Mouse (Mus musculus) brown adipose tissue, adult 24 weeks (tissue): ENCODE measurements around the gene Wfdc13. TPM values are rescaled to one million over a fixed set of nuclear protein-coding genes. Genes with fewer than 3 reads are reported as not detected.

ENCODE experiments used
- polyA plus RNA-seq: library from polyadenylated mRNA; stranded (reverse); fragments of >200 nt; gene quantifications from 2 replicates; pipeline ENCODE4 v1.2.4, GENCODE M21; 2012; ENCODE audit not compliant: missing spikeins, insufficient read depth, insufficient read length

Wfdc13 gene
- polyA plus RNA-seq, 1 experiment, result not detected

Other genes with a start within 250 kb of the Wfdc13 start
- gene Sdc4, start 241.2 kb upstream of the Wfdc13 start, polyA plus RNA-seq, result 34.7 and 37.6 TPM in 2 replicates
- 24.4 and 27.2 TPM in 2 replicates for gene Sys1, start 228.1 kb upstream of the Wfdc13 start, polyA plus RNA-seq
- gene Gm20458, start 224.1 kb upstream of the Wfdc13 start, polyA plus RNA-seq, result 2.4 TPM in 1 of 2 replicates, not detected in the other
- not detected in 2 replicates for gene Trp53tg5, start 211.4 kb upstream of the Wfdc13 start, polyA plus RNA-seq
- gene Dbndd2, start 199.0 kb upstream of the Wfdc13 start, polyA plus RNA-seq, result 23.0 and 26.8 TPM in 2 replicates
- 15.7 and 21.6 TPM in 2 replicates for gene Pigt, start 187.6 kb upstream of the Wfdc13 start, polyA plus RNA-seq
- gene Wfdc2, start 122.7 kb upstream of the Wfdc13 start, polyA plus RNA-seq, result not detected in 2 replicates
- gene Spint3, start 111.6 kb upstream of the Wfdc13 start, polyA plus RNA-seq, result not detected in 2 replicates
- gene Wfdc6a, start 99.7 kb upstream of the Wfdc13 start, polyA plus RNA-seq, result not detected in 2 replicates
- gene Eppin, start 91.5 kb upstream of the Wfdc13 start, polyA plus RNA-seq, result not detected in 2 replicates
- gene Wfdc6b, start 71.6 kb upstream of the Wfdc13 start, polyA plus RNA-seq, result not detected in 2 replicates
- gene Wfdc8, start 71.5 kb upstream of the Wfdc13 start, polyA plus RNA-seq, result not detected in 2 replicates
- gene Wfdc16, start 46.3 kb upstream of the Wfdc13 start, polyA plus RNA-seq, result not detected in 2 replicates
- gene Wfdc10, start 29.1 kb upstream of the Wfdc13 start, polyA plus RNA-seq, result not detected in 2 replicates
- not detected in 2 replicates for gene Wfdc9, start 28.5 kb upstream of the Wfdc13 start, polyA plus RNA-seq
- gene Wfdc11, start 11.0 kb upstream of the Wfdc13 start, polyA plus RNA-seq, result not detected in 2 replicates
- gene Spint4, start 13.4 kb downstream of the Wfdc13 start, polyA plus RNA-seq, result not detected in 2 replicates
- gene Spint5, start 30.2 kb downstream of the Wfdc13 start, polyA plus RNA-seq, result not detected in 2 replicates
- gene Wfdc3, start 60.8 kb downstream of the Wfdc13 start, polyA plus RNA-seq, result not detected in 2 replicates
- 12.7 and 16.6 TPM in 2 replicates for gene Dnttip1, start 60.9 kb downstream of the Wfdc13 start, polyA plus RNA-seq
- 1.4 and 3.8 TPM in 2 replicates for gene Ube2c, start 84.8 kb downstream of the Wfdc13 start, polyA plus RNA-seq
- 204 and 410 TPM in 2 replicates for gene Tnnc2, start 94.9 kb downstream of the Wfdc13 start, polyA plus RNA-seq
- gene Snx21, start 100.7 kb downstream of the Wfdc13 start, polyA plus RNA-seq, result 28.2 and 36.8 TPM in 2 replicates
- 15.5 and 16.3 TPM in 2 replicates for gene Acot8, start 119.8 kb downstream of the Wfdc13 start, polyA plus RNA-seq
- 1.5 and 3.6 TPM in 2 replicates for gene Zswim3, start 120.0 kb downstream of the Wfdc13 start, polyA plus RNA-seq
- gene Zswim1, start 137.6 kb downstream of the Wfdc13 start, polyA plus RNA-seq, result 4.1 and 5.3 TPM in 2 replicates
- gene Spata25, start 143.4 kb downstream of the Wfdc13 start, polyA plus RNA-seq, result not detected in 2 replicates
- gene Ctsa, start 147.8 kb downstream of the Wfdc13 start, polyA plus RNA-seq, result 44.9 and 55.0 TPM in 2 replicates
- gene Neurl2, start 148.3 kb downstream of the Wfdc13 start, polyA plus RNA-seq, result 1.1 and 4.1 TPM in 2 replicates
- gene Pltp, start 172.6 kb downstream of the Wfdc13 start, polyA plus RNA-seq, result 59.0 and 82.5 TPM in 2 replicates
- gene Pcif1, start 194.2 kb downstream of the Wfdc13 start, polyA plus RNA-seq, result 21.6 and 25.6 TPM in 2 replicates
- gene Zfp335, start 226.7 kb downstream of the Wfdc13 start, polyA plus RNA-seq, result 6.2 and 6.9 TPM in 2 replicates